Mouse (Mus musculus) brain, adult 2 months (tissue): ENCODE measurements at regions not wholly inside any gene's neighbourhood (a gene's known extent, or its start where the extent isn't known, plus 50 kb on each side); places are given as distances from the start of the nearest gene placed in this dataset.
A peak's percentile ranks its signal among the peaks of the same experiment; 100 is the strongest.

ENCODE experiments used
- DNase-seq: peaks from one replicate; pipeline ENCODE4 v3.0.0; 2011; ENCODE audit warnings: low read depth, low spot score

DNA sequence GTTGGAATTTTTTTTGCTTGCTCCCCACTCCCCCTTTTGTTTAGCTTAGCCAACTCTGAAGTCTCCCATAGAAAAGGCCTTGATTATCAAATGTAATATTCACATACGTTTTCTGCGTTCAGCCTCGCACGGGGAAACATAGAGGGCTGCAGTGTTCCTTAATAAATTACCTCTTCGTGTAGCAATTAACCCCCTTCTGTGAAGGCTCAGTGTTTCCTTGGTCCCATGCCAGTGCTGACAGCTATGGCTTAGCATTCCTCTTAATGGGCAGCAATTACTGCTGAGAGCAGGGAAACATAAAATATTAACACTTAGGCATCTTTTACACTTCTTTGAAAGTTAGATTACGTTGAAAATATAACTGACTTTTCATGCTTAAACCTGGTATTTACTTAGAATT, 282.9 kb downstream of the Lyplal1 start:
- DNase-seq: no peak

DNA sequence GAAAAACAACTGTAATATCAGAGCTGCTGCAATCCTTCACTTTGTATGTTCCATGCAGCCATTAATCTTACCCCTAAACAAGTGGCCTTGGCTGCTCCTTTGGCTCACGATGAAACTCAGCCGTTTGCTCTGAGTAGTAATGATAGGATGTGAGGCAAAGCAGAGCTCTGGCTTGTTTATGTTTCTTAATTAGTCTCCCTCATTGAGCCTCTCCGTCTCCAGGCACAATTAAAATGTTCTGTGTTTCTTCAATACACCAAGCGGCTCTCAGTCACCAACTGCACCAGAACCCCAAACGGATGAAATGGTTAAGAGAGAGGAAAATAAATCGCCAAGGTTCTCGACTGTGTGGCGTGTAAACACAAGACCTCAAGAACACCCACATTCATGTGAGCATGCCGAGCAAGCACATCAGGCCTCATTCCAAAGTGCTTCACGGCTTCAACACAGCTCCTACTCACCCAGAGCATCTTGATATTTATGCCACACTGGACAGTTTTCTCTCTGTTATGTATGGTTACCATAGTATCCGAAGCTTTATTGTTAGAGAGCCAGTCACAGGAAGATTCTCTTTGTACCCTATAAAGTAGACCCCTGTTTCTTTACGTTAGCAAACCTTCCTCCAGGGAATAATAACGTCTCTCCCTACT, 280.4 kb downstream of the Lyplal1 start:
- DNase-seq: peak; percentile 24

DNA sequence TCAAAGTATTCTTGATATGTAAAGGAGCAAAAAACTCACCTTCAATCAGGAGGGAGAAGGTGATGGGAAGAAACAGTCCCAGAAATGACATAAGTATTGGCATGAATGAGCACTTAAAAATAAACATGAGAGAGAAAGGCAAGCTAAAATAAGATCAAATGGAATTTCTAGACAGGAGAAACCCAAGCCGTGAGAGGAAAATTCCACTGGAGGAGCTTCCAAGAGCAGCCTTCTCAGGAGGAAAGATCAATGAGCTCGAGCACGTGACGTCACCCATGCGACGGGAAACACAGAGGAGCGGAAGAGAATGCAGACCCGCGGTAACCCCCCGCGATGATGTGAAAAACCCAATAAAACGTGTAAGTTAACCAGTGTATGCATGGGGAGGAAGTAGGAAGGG, 274.6 kb downstream of the Lyplal1 start:
- DNase-seq: peak; percentile 76

GRCm38 (mm10) chr1:185847161-185847560, 269.9 kb downstream of the Lyplal1 start:
- DNase-seq: peak; percentile 82

DNA sequence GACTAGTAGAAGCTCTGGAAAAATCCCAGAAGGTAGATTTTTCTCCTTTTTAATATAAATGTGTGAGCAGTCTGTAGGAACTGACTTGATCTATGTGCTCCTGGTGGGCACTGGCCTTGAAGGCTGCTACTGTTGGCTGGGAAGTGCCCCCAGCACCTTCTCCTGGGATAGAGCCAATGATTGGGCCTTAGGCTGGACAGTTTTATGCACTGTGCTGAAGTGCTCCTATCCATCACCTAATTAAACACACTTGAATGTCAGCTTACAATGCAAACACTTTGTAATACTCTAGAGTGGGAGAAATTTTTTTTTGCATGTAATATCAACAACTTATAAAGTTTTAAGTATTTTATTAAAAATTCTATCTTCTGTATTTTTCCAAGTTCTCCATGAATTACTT, 266.5 kb downstream of the Lyplal1 start:
- DNase-seq: no peak

DNA sequence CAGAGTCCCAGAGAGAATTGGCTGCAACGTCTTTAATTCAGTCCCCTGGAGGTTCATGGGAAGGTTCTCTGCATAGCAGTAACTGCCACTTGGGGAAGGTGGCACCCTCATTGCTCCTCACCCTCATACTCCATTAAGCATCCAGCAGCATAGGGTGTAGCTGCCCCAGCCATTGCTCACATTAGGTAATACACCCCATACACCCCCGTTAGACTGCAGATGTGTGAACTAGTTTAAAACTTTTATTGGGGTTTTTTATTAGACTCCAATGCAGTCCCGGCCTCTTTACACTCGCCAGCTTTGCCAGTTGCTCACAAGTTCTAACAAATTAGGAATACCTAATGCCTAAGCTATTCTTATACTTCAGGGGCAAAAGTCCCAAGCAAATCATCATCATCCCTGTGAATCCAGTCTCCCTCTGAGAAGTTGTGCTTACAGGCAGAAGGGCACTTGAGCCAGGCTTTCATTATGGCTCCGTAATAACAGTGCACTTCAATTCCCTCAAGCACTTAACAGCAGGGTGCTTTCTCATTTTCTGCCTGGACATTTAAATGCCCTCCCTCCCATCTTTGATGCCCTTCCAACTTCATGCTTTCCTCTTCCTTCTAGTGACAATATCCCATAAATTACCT, 265.7 kb downstream of the Lyplal1 start:
- no peak for DNase-seq

DNA sequence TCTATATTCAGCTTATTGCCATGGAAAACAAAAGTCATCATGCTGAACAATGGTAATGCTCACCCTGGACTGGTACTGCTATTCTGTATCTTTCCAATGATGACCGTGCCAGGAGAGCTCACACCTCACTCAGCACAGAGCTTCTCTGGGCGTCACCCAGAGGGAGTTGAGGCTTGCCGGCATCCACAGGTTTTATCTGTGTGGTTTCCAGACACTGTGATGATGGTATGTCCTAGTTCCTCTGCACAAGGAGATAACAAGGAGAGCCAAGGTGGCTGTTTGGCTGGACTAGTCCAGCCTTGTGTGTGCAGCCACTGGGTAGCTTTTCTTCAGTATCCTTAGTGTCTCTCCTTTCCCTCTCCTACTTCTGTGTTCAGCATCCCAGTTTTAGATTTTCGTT, 255.4 kb downstream of the Lyplal1 start:
- no peak for DNase-seq

GRCm38 (mm10) chr1:185865945-185866344, 251.2 kb downstream of the Lyplal1 start:
- no peak for DNase-seq

GRCm38 (mm10) chr1:185866612-185867011, 250.5 kb downstream of the Lyplal1 start:
- no peak for DNase-seq

GRCm38 (mm10) chr1:185867018-185867417, 250.1 kb downstream of the Lyplal1 start:
- no peak for DNase-seq

DNA sequence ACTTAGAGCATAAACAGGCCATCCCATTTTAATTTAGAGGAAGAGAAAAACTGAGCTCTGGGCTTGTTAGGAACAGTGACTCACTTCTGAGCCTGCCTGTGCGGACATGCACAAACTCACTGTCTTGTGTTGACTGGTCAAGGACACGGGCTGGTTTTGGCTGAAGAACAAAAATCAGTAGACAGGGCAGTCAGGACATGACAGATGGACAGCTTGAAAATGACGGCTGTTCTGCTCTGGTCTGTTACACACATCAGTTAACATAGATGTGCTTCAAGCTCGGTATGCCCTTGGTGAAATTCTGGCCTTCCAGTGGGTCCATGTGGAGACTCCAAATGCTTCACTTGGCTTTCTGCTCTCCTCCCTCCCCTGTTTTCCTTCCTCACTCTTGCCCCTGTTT, 248.4 kb downstream of the Lyplal1 start:
- peak; percentile 52 for DNase-seq

GRCm38 (mm10) chr1:185887031-185887430, 230.1 kb downstream of the Lyplal1 start:
- DNase-seq: no peak

DNA sequence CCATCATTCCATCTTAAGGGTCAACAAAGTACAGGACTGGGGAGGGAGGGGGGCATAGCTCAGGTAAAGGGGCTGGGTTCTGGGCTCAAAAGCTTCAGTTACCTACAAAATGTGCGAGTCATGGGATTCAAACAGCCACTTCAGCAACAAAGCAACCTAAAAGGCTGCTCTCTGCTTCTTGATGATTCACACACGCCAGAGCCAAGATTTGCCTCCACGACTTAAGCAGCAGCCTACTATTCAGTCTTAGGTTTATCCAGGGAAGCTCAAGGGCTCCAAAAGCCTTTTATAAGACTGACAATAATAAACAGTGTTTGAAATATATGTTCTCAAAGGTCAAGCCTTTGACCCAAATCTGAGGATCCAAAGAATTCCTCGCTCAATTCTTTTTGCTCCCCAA, 225.3 kb downstream of the Lyplal1 start:
- DNase-seq: peak; percentile 54

DNA sequence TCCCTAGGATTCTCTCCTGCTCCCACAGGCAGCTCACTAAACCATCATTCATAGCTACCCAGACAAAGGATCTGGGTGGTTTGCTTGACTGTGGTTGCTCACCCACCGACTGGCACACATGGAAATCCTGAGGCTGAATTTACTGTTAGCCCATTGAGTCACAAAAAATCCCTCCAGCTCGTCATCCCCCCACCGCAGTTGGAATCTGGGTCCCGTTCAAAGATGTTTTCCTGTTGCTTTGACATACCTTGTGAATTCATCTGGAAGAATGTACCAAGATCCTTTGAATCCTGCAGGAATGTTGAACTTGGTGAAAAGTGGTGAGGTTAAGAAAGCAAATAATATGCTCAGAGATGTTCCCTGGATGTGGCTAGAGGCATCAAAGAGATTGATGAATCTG, 223.7 kb downstream of the Lyplal1 start:
- DNase-seq: no peak

DNA sequence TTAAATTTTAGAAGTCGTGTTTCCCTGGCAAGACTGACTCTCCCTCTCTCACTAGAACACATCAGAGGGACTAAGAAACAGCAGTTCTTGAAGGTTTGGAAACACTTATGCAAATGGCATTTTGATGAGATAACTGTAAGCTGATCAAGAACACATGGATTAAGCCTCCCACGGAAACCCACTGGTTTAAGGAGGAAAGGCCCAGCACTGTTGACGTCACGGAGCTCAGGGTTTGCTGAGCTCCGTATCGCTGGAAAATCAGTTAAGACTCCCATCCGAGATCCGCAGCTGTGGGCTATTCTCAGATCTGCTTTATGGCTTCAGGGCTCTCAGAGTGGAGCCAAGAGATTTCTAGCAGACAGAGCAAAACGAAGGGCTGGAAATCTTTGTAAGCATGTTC, 218.6 kb downstream of the Lyplal1 start:
- DNase-seq: peak; percentile 58

DNA sequence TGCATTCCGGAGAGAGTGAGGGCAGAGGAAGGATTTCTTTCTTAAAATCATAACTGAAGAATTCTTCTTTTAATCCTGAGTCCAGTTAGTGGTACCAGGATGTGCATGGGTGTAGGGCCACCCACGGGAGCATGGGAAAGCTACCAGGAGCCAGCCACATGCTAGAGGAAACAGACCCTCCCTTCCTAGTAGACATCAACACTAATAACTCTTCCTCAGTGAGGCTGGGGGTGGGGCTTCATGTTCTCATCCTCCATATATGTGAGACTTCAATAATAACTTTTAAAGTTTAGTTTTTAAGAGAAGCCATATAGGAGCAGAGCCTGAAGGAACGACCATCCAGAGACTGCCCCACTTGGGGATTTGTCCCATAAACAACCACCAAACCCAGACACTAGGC, 216.8 kb downstream of the Lyplal1 start:
- DNase-seq: no peak

- no peak for DNase-seq
Observed at GRCm38 (mm10) chr1:185902395-185902794, 214.7 kb downstream of the Lyplal1 start.

DNA sequence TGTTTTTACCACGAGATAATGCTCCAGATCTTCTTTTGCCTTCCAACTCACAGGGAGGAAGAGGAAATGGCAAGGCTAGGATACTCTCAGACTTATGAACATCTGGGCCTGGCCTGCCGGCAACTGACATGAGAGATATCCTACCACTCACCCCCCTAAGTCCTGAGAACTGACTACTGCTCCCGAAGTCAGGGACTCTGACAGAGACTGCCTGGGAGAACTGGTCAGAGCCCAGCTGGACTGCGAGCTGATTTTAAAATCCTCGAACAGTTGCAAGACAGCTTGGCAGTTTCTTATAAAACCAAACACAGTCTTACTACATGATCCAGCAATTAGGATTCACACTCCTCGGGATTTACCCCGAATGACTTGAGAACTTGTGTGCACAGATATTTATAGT, 211.4 kb downstream of the Lyplal1 start:
- no peak for DNase-seq

DNA sequence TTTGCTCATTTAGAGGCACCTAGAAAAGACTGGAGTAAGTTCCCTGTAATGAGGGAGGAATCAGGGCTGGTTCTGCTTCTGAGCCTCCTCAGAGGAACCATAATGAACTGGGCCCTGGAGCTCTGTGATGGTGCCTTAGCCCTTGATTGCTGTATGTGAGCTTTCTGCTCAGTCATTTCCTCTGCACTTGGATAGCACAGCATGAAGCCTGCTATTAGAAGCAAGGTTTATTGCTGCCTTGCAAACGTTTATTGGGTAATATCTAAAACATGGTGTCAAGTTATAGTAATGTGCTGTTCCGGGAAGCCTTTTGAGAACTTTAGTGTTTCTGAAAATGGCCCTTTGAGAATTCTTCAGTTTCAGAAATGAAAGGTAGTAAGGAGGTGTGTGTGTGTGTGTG, 201.5 kb downstream of the Lyplal1 start:
- peak; percentile 15 for DNase-seq

- DNase-seq: no peak
Observed at GRCm38 (mm10) chr1:185918663-185919062, 198.4 kb downstream of the Lyplal1 start.

DNA sequence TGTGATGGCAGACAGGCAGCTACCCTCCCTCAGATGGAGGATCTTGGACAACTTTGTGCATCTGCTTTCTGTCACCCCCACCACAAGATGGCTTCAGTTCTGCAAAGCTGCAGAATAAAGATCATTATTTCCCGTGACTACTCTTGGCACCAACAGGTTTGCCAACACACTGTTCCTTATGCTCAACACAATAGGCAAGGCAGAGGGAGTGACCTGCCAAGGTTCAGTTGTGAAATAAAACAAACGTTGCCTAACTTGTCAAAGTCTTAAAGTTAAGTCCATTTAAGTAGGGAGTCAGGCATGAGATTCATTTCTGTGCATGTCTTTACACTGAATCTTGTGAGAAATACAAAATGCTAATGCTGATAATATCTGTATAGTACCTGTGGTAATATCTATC, 193.4 kb downstream of the Lyplal1 start:
- DNase-seq: no peak

DNA sequence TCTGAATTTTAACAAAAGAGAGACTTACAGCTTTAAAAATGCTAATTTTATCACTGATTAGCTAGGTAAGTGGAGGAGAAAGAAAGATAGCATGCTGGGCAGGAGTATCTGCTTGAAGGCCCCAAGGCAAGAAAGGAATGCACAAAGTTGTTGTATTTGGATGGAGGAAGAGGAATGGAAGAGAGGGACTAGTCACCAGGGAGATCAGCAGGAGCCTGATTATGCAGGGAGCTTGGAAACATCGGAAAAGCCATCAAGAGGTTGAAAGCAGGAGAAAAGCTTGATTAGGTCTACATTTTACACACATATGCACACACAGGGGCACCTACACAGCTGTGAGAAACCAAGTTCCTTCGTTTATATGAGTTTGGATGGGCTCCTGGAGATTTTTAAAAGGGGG, 188.1 kb downstream of the Lyplal1 start:
- DNase-seq: no peak

DNA sequence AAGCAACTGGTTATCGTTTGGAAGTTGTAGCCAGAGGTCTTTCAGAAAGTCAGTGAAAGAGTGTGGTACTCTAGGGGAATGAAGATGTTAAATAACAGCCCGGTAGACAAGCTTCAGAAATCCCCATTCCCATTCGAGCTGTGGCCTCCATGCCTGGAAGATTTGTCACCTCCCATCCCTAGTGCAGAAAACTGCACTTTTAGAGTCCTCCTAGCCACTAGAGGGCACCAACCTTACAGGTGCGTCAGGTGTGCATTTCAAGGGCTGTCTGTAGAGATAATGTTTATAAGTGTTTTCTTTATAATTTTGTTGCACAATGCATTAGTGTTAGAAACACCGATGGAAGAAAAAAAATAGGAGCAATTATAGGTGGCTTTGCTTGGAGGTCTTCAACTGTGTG, 187.3 kb downstream of the Lyplal1 start:
- DNase-seq: no peak

GRCm38 (mm10) chr1:185933623-185934022, 183.5 kb downstream of the Lyplal1 start:
- DNase-seq: no peak
